Mouse (Mus musculus) limb, embryonic 13.5 days (tissue): ENCODE results near the gene Ascl2. TPM values are rescaled to one million over a fixed set of nuclear protein-coding genes. Genes with fewer than 3 reads are reported as not detected.
A peak's percentile ranks its signal among the peaks of the same experiment; 100 is the strongest.

Experiments used
- ATAC-seq: fragments of 200-750 bp; cut with Nextera tagmentation; 2 replicates; pipeline ENCODE4 v1.8.0; 2017; ENCODE audit warnings: low read depth, moderate number of reproducible peaks, moderate TSS enrichment; ENCODE audit not compliant: low FRiP score
- H3K27ac ChIP-seq: fragments of 300-500 bp; sonication (generic); 2 replicates; pipeline ENCODE4 v1.5.1; 2015; ENCODE audit warnings: inconsistent platforms, mild to moderate bottlenecking, moderate library complexity
- H3K27me3 ChIP-seq: fragments of 300-500 bp; sonication (generic); 2 replicates; pipeline ENCODE4 v1.6.1; 2015; ENCODE audit warnings: mild to moderate bottlenecking, inconsistent platforms
- H3K36me3 ChIP-seq: fragments of 300-500 bp; sonication (generic); 2 replicates; pipeline ENCODE4 v1.6.1; 2015; ENCODE audit warnings: inconsistent platforms, mild to moderate bottlenecking, moderate library complexity
- H3K4me1 ChIP-seq: fragments of 300-500 bp; sonication (generic); 2 replicates; pipeline ENCODE4 v1.6.1; 2015; ENCODE audit warnings: inconsistent platforms
- H3K4me2 ChIP-seq: fragments of 300-500 bp; sonication (generic); replicated peaks from 2 replicates; pipeline ENCODE4 v1.6.1; 2015; ENCODE audit warnings: inconsistent platforms, mild to moderate bottlenecking, moderate library complexity
- H3K4me3 ChIP-seq: fragments of 300-500 bp; sonication (generic); 2 replicates; pipeline ENCODE4 v1.5.1; 2015; ENCODE audit warnings: moderate library complexity, mild to moderate bottlenecking, inconsistent platforms
- H3K9ac ChIP-seq: fragments of 300-500 bp; sonication (generic); 2 replicates; pipeline ENCODE4 v1.6.1; 2015; ENCODE audit warnings: mild to moderate bottlenecking, inconsistent platforms
- H3K9me3 ChIP-seq: fragments of 300-500 bp; sonication (generic); 2 replicates; pipeline ENCODE4 v1.6.1; 2016; ENCODE audit warnings: inconsistent platforms
- WGBS: fragments of 180-500 bp; shearing (Covaris S2); methylation state at CpG from one replicate; pipeline ENCODE4 v1.1.7; 2015; 5-methylcytosine and 5-hydroxymethylcytosine counted together
- polyA plus RNA-seq: library from polyadenylated mRNA; unstranded; fragments of >200 nt; fragmentation: Nextera tagmentation; extraction: Ambion mirVana; gene quantifications from 2 replicates; pipeline ENCODE4 v1.2.1, GENCODE M21; 2015

Ascl2 gene
- polyA plus RNA-seq, 1 experiment from 2014 or later, result 1.4 TPM

DNA sequence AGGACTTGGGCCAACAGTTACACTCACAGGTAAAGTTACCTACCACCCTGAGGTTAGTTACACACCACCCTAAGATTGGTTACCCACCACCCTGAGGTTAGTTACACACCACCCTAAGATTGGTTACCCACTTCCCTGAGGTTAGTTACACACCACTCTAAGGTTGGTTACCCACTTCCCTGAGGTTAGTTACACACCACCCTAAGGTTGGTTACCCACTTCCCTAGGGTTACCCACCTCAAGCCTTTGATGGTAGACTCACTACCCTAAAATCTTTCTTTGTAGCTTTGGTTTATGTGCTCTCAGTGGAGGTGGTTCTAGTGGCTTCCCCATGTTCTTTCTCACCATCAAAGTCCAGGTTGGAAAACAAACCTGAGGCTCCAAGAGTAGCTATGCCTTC lies 25.9 kb upstream of the Ascl2 start:
- ATAC-seq, result no peak
- Histone ChIP-seq H3K4me3 (no peak overlapping the region), H3K36me3 (no peaks in the 10 kb centered on the region), H3K27ac (no peak overlapping the region), H3K27me3 (no peaks in the 10 kb centered on the region), H3K4me1 (peaks cover 21% of the 10 kb centered on the region; the same call in 1 of the 2 replicates), H3K4me2 (no peak overlapping the region), H3K9me3 (no peaks in the 10 kb centered on the region), H3K9ac (no peak overlapping the region)

DNA sequence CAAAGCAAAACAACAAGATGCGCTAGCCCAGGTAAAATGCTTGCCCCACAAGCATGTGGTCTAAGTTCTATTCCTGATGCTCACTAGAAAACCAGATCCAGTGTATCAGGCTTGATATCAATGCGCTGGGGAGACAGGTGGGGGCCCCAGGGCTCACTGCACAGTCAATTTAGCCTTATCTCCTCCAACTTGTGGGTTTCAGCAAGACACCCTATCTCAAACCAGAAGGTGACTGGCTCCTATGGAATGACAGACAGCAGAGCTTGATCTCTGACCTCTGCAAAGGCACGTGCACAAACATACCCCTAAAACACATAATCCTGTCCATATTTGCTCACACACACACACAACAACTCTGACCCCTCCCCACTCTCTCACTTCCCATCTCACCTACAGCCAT lies 18.7 kb upstream of the Ascl2 start:
- no peak for ATAC-seq
- Histone ChIP-seq H3K27me3 (no peaks in the 10 kb centered on the region), H3K4me1 (peaks cover 6% of the 10 kb centered on the region; the same call in 1 of the 2 replicates), H3K9ac (no peak overlapping the region), H3K4me3 (no peak overlapping the region), H3K9me3 (no peaks in the 10 kb centered on the region), H3K36me3 (no peaks in the 10 kb centered on the region), H3K4me2 (no peak overlapping the region), H3K27ac (no peak overlapping the region)
- WGBS, result 73% methylated on average over 3 of the region's 3 CpGs

DNA sequence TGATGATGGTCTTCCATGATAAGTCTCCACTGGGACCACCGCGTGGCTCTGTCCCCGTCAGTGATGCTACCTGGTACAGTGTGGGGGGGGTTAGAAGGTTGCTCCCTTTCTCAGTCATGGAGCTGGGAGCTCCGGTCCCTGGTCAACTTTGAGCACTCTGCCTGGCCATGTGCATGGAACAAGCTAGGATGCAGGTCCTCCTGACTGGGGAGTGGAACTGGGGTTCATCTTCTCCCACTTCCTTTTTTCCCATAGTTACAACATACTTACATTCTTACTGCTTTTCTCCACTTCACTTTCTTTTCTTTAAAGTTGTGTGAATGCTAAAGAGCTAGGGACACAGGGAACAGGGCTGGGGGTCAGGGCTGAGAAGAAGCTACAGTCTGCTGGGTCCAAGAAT lies 16.1 kb upstream of the Ascl2 start:
- no peaks in the 10 kb centered on the region for H3K27me3 ChIP-seq
- no peak overlapping the region for H3K27ac ChIP-seq
- no peak overlapping the region for H3K4me3 ChIP-seq
- no peaks in the 10 kb centered on the region for H3K36me3 ChIP-seq
- ATAC-seq, result no peak
- no peaks in the 10 kb centered on the region for H3K9me3 ChIP-seq
- 91% methylated on average over 4 of the region's 4 CpGs for WGBS
- H3K4me1 ChIP-seq, result peaks cover 4% of the 10 kb centered on the region; the same call in 1 of the 2 replicates
- no peak overlapping the region for H3K9ac ChIP-seq
- no peak overlapping the region for H3K4me2 ChIP-seq

DNA sequence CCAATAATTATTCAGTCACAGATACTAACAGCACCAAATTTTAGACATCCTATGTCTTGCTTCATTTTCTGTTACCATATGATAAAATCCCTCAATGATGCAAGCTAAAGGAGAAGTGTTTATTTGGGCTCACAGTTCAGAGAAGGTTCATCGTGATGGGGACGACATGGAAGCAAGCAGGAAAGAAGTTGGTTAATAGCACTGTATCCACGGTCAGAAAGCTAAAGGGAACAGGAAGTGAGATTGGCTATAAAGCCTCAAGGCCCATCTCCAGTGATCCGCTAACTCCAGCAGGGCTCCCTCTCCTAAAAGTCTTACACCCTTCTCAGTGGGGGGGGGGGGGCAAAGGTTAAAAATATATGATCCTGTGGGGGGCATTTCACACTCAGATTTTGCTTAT lies 12.8 kb upstream of the Ascl2 start:
- Histone ChIP-seq H3K9ac (no peak overlapping the region), H3K36me3 (no peaks in the 10 kb centered on the region), H3K4me3 (no peak overlapping the region), H3K27ac (no peak overlapping the region), H3K9me3 (no peaks in the 10 kb centered on the region), H3K4me1 (no peaks in the 10 kb centered on the region), H3K4me2 (no peak overlapping the region), H3K27me3 (no peaks in the 10 kb centered on the region)
- WGBS, result 62% methylated on average over 4 of the region's 4 CpGs
- ATAC-seq, result no peak

DNA sequence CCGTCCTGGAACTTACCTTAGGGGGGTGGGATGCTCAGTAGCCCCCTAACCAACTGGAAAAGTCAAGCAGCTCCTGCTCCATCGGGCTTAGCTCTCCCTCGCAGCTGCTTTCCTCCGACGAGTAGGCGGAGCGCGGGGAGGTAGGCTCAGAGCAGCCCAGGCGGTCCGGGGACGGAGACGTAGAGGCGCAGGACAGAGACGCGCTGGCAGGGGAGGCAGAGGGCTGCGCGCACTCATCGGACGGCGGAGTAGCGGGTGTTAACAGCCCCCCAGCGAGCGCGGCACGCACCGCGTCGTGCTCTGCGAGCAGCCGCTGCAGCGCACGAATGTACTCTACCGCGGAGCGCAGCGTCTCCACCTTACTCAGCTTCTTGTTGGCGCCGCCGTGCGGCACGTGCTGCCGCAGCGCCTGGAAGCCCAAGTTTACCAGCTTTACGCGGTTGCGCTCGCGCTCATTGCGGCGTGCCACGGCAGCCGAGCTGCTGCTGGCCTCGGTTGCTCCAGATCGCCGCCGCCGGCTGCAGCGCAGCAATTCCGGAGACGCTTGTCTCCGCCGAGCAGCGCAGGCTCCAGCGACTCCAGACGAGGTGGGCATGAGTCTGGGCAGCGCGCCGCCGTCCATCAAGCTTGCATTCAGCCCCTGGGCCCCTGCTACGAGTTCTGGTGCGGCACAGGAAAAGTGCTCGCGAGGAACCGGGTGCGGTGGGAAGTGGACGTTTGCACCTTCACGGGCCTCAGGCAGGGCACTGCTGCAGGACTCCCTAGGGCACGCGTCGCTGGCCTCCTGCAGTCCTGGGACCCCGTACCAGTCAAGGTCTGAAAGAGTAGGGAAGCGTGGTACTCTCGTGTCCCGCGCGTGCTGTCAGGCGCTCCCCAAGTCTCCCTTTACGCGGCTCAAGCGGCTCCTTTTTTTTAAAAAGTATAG lies 918 bp downstream of the Ascl2 start:
- no peaks in the 10 kb centered on the region for H3K9me3 ChIP-seq
- peaks cover 22% of the 10 kb centered on the region for H3K4me1 ChIP-seq
- peaks cover 89% of the 10 kb centered on the region for H3K27me3 ChIP-seq
- peak overlapping the region; percentile 51 for H3K4me3 ChIP-seq
- H3K36me3 ChIP-seq, result no peaks in the 10 kb centered on the region
- H3K27ac ChIP-seq, result no peak overlapping the region
- H3K4me2 ChIP-seq, result peak overlapping the region; percentile 90
- WGBS, result under 1% methylated on average over 89 of the region's 90 CpGs
- H3K9ac ChIP-seq, result peak overlapping the region; percentile 62
- ATAC-seq, result peak; percentile 75

DNA sequence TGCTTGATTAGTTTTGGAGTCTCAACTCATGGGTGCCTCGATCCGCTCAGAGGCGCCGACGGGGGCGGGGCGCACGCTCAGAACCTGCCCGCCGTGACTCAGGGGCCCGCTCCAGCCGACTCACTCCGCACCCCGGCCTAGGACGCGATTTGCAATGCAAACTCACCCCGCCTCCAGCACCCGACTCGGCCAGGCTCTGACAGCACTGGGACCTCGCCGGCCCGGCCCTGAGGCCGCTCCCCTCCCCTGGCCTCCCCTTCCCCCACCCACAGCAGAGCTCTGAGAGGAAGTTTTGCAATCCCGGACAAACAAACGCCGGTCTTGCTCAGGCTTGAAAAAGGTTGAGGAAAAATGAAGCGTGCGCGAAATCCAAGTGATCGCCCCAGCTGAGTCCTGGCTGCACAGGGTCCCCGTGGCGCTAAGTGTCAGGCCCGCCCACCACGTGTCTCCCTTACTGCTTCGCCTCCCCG lies 1.6 kb downstream of the Ascl2 start:
- peak; percentile 42 for ATAC-seq
- peak overlapping the region; percentile 51 for H3K4me3 ChIP-seq
- no peaks in the 10 kb centered on the region for H3K36me3 ChIP-seq
- H3K9ac ChIP-seq, result peak overlapping the region; percentile 62
- H3K4me2 ChIP-seq, result peak overlapping the region; percentile 90
- no peaks in the 10 kb centered on the region for H3K9me3 ChIP-seq
- H3K27ac ChIP-seq, result no peak overlapping the region
- WGBS, result under 1% methylated on average over 36 of the region's 36 CpGs
- peaks cover 87% of the 10 kb centered on the region for H3K27me3 ChIP-seq
- peaks cover 22% of the 10 kb centered on the region for H3K4me1 ChIP-seq

DNA sequence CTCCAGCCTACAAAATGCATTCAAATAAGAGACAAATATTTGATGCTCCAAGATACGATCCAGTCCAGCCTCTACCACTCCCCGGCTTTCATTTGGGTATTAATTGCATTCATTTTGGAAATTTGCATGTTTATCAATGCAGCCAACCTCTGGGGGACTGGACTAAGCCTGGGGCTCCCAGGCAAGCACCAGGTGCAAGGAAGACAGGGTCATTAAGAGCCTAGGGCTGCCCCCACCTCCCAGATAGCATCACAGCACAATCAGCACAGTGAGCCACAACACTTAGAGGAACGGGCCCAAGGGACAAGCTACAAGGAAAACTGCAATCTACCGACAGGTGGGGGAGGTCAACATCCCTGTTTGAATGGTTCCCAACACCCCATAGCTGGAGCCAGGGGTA lies 9.3 kb downstream of the Ascl2 start:
- WGBS, result 69% methylated on average over 4 of the region's 4 CpGs
- H3K9me3 ChIP-seq, result no peaks in the 10 kb centered on the region

DNA sequence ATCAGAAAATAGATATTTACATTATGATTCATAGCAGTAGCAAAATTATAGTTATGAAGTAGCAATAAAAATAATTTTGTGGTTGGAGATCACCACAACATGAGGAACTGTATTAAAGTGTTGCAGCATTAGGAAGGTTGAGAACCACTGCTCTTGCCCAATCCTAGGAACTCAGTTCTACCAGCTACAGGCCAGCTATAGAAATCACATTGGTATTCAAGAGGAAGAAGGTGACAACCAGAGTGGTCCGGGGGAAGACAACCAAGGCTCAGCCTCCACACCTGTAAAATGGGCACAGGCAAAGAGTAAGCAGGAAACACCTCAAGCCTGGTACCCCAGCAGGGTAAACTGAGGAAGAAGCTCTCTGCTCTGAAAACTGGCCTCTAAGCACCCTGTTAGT lies 10.2 kb downstream of the Ascl2 start:
- 86% methylated on average over 1 of the region's 1 CpGs for WGBS

More for the DNA sequence above, 9.3 kb downstream of the Ascl2 start:
- no peak overlapping the region for H3K4me2 ChIP-seq
- H3K9ac ChIP-seq, result no peak overlapping the region
- no peak overlapping the region for H3K27ac ChIP-seq
- peaks cover 16% of the 10 kb centered on the region for H3K27me3 ChIP-seq
- H3K36me3 ChIP-seq, result no peaks in the 10 kb centered on the region
- no peak for ATAC-seq
- 0 out of 2 replicates have a peak, but pooled peaks cover 7% of the 10 kb centered on the region for H3K4me1 ChIP-seq
- H3K4me3 ChIP-seq, result no peak overlapping the region

DNA sequence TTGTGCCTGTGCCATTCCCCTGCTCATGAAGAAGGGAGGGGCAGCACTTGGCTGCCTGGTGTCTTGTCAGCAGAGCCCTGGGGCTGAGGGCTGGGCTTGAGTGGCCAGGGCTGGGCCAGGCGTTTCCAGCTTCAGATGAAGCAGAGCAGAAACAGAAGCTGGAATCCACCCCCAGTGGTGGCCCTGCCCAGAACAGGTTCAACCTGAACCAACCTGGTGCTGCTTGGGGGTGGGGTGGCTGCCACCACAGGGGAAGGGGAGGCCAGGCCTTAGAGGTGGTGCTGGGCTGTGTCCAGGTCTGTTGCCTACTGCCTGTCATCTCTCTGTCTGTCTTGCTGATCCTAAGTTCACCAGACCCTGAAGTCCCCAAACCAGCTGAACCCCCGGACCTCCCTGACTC lies 13.0 kb downstream of the Ascl2 start:
- Histone ChIP-seq H3K4me3 (no peak overlapping the region), H3K9ac (no peak overlapping the region), H3K4me1 (0 out of 2 replicates have a peak, but pooled peaks cover 4% of the 10 kb centered on the region), H3K27ac (no peak overlapping the region), H3K27me3 (0 out of 2 replicates have a peak, but pooled peaks cover 3% of the 10 kb centered on the region), H3K36me3 (no peaks in the 10 kb centered on the region), H3K4me2 (no peak overlapping the region), H3K9me3 (0 out of 2 replicates have a peak, but pooled peaks cover 6% of the 10 kb centered on the region)
- ATAC-seq, result no peak
- whole genome bisulfite sequencing, result 62% methylated on average over 2 of the region's 2 CpGs

More for the DNA sequence above, 10.2 kb downstream of the Ascl2 start:
- H3K36me3 ChIP-seq, result no peaks in the 10 kb centered on the region
- H3K27me3 ChIP-seq, result peaks cover 7% of the 10 kb centered on the region; the same call in 1 of the 2 replicates
- H3K27ac ChIP-seq, result no peak overlapping the region
- H3K4me2 ChIP-seq, result no peak overlapping the region
- no peak overlapping the region for H3K9ac ChIP-seq
- 0 out of 2 replicates have a peak, but pooled peaks cover 7% of the 10 kb centered on the region for H3K4me1 ChIP-seq
- no peaks in the 10 kb centered on the region for H3K9me3 ChIP-seq
- ATAC-seq, result no peak
- H3K4me3 ChIP-seq, result no peak overlapping the region

DNA sequence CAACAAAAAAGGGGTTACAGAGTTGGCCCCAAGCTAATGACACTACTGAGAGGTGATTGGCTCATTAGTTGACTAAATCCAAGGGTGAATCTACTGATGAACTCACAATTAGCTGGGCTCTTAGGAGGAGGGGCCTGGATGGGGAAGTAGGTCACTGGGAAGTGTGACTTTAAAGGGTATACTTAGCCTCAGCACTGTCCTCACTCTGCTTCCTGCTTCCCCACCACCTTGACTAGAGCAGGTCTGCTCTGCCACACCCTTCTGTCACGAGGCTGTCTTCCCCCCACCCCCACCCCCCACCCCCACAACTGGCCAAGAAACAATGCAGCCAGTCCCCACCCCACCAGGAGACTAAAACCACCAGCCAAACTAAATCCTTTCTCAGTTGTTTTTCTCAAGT lies 19.5 kb downstream of the Ascl2 start:
- Histone ChIP-seq H3K27me3 (no peaks in the 10 kb centered on the region), H3K4me1 (no peaks in the 10 kb centered on the region), H3K9me3 (0 out of 2 replicates have a peak, but pooled peaks cover 6% of the 10 kb centered on the region), H3K9ac (no peak overlapping the region), H3K27ac (no peak overlapping the region), H3K4me3 (no peak overlapping the region), H3K4me2 (no peak overlapping the region), H3K36me3 (no peaks in the 10 kb centered on the region)
- ATAC-seq, result no peak
- WGBS, result 0% methylated on average over 1 of the region's 1 CpGs

DNA sequence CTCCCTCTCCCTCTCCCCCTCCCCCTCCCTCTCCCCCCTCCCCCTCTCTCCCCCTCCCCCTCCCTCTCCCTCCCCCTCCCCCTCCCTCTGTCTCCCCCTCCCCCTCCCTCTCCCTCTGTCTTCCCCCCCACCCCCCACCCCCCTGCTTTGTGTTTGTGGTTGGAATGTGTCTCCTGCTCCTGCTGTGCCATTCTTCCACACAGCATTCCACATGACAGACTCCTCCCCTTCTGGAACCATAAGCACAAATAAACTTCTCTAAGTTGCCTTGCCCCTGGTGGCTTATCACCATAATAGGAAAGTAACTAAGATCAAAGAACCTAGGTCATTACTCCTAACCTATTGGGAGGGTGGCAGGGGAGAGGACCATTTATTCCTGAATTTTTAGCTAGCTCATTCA lies 31.4 kb downstream of the Ascl2 start:
- H3K36me3 ChIP-seq, result no peaks in the 10 kb centered on the region
- no peaks in the 10 kb centered on the region for H3K4me1 ChIP-seq
- H3K9ac ChIP-seq, result no peak overlapping the region
- H3K27me3 ChIP-seq, result no peaks in the 10 kb centered on the region
- H3K4me3 ChIP-seq, result no peak overlapping the region
- H3K4me2 ChIP-seq, result no peak overlapping the region
- H3K27ac ChIP-seq, result no peak overlapping the region
- no peak for ATAC-seq
- H3K9me3 ChIP-seq, result no peaks in the 10 kb centered on the region

DNA sequence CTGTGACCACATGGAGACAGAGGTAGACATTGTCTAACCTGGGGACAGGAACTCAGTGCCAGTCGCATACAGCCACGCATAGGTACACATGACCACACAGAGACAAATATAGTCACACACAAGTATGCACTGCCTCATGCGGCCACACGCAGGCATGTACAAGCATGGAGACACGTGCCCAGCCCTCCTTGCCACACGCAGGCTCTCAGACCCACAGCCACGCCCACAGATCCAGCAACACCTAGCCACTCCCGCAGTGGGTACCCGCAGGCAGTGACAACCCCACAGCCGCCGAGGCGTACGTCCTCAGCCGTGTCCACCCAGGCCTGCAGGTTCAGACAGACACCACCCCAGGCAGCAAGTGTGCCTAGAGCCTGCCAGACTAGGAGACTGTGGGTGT lies 33.4 kb downstream of the Ascl2 start:
- no peaks in the 10 kb centered on the region for H3K4me1 ChIP-seq

More for the DNA sequence above, 33.4 kb downstream of the Ascl2 start:
- WGBS, result 80% methylated on average over 14 of the region's 14 CpGs
- H3K4me3 ChIP-seq, result no peak overlapping the region
- ATAC-seq, result no peak
- no peaks in the 10 kb centered on the region for H3K27me3 ChIP-seq
- no peak overlapping the region for H3K27ac ChIP-seq
- no peak overlapping the region for H3K9ac ChIP-seq
- H3K36me3 ChIP-seq, result no peaks in the 10 kb centered on the region
- no peak overlapping the region for H3K4me2 ChIP-seq
- H3K9me3 ChIP-seq, result no peaks in the 10 kb centered on the region
